Mouse (Mus musculus) small intestine, adult 2 months (tissue): ENCODE results near the gene Ubn1.

Source experiments
- CTCF ChIP-seq: fragments of 200-500 bp; IDR thresholded peaks from 2 replicates; pipeline ENCODE4 v1.5.1; 2012; ENCODE audit warnings: low read depth, mild to moderate bottlenecking, control low read depth, inconsistent platforms, low read length, moderate library complexity, mixed read lengths; ENCODE audit not compliant: insufficient replicate concordance, insufficient read length; ENCODE audit errors: extremely low read depth
- POLR2A ChIP-seq: fragments of 200-500 bp; IDR thresholded peaks from 2 replicates; pipeline ENCODE4 v1.6.1; 2012; ENCODE audit warnings: low read depth, mild to moderate bottlenecking, control low read depth, inconsistent platforms, low read length, moderate library complexity

- TF ChIP-seq CTCF (no peak), POLR2A (no peak)
These were observed 42.4 kb upstream of the Ubn1 start for GRCm38 (mm10) chr16:5007492-5007891.
